Mouse (Mus musculus): Measurements from ENCODE around the gene Gpatch11.

Gene Gpatch11

GRCm38 (mm10) chr17:78894991-78895390, 59.6 kb downstream of the Gpatch11 start:
- no peak for DNase-seq (ENCODE audit: low spot score in 2 of 2)

DNA sequence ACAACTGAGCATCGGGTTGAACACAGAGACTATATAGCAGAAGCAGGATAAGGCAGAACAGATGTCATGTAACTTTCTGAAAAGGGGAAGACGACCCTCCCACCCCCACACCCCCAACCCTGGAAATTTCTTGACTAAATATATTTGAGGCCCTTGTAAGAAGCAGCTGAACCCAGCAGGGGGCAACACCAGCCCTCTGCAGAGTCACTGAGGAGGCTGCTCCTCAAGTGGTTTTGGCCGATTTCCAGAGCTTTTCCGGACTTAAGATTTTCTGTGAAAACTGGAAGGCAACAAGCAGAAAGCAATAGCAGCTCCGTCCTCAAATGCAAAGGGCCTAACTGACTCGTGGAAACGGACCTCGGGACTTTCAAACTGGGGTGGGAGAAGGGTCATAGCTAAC, 60.0 kb downstream of the Gpatch11 start:
- no peak for DNase-seq (ENCODE audit: low spot score in 2 of 2)
